ENCODE assay signal across 13 mouse cellular contexts in genomic region chr13:46976532-46976931, GRCm38 (mm10). TPM values are rescaled to one million over a fixed set of nuclear protein-coding genes. Genes with fewer than 3 reads are reported as not detected.
DNase-seq lines count a peak whose midpoint lies in the region; ATAC-seq and TF ChIP-seq lines count a peak whose summit lies in the region.
"Had no signal": no experiment of that assay in that cellular context is flagged by ENCODE, and none has a peak within 500 bp of the region (broad histone marks: within the 10 kb centered on the region; RNA-seq: fewer than 3 reads in every experiment).

No protein-coding gene starts in this region.

- peak; percentile 54 for TF ChIP-seq CTCF in intestine, postnatal 0 days (IDR thresholded peaks at IDR 0.05; ENCODE audit: low read depth)
- peak; percentile 60 for TF ChIP-seq CTCF in stomach, postnatal 0 days (IDR thresholded peaks at IDR 0.05; ENCODE audit: low read depth)

- H3K4me1 ChIP-seq in intestine, postnatal 0 days (replicated peaks; ENCODE audit: control insufficient read depth, insufficient read depth, low read length): peaks cover 4% of the 10 kb centered on the region; the same call in 1 of the 2 replicates
- H3K4me1 ChIP-seq in intestine, embryonic 15.5 days (replicated peaks): no peaks in the 10 kb centered on the region
- H3K4me1 ChIP-seq in midbrain, embryonic 11.5 days (ENCODE audit: control insufficient read depth, insufficient read depth, low read length): peaks cover 8% of the 10 kb centered on the region; the same call in 1 of the 2 replicates
- peaks cover 7% of the 10 kb centered on the region; the same call in 1 of the 2 replicates for H3K4me1 ChIP-seq in midbrain, embryonic 14.5 days (ENCODE audit: control insufficient read depth, insufficient read depth, low read length)
- no peaks in the 10 kb centered on the region for H3K4me1 ChIP-seq in stomach, postnatal 0 days (replicated peaks; ENCODE audit: control insufficient read depth, insufficient read depth)

- no peak for ATAC-seq in intestine, postnatal 0 days
- ATAC-seq in intestine, embryonic 15.5 days: no peak
- ATAC-seq in midbrain, embryonic 11.5 days (ENCODE audit: low FRiP score): no peak
- no peak for ATAC-seq in midbrain, embryonic 14.5 days (ENCODE audit: low FRiP score, low TSS enrichment)
- no peak for ATAC-seq in stomach, postnatal 0 days (ENCODE audit: low FRiP score, low TSS enrichment)

- DNase-seq in midbrain, embryonic 11.5 days (ENCODE audit: low spot score, missing footprints): peak; percentile 84
- no peak for DNase-seq in midbrain, embryonic 14.5 days
- peak; percentile 39 for DNase-seq in ZHBTc4 (ENCODE audit: low read depth, low spot score)
- DNase-seq in stomach, postnatal 0 days (ENCODE audit: low spot score): no peak
- no peak for DNase-seq in left cerebral cortex, adult 11 months (ENCODE audit: low spot score)
- DNase-seq: cerebellum, adult 11 months; cerebellum, postnatal 25 days; thymus, adult 2 months had no signal

- no peak overlapping the region for H3K4me3 ChIP-seq in intestine, postnatal 0 days (ENCODE audit: low read depth, low read length)
- no peak overlapping the region for H3K4me3 ChIP-seq in intestine, embryonic 15.5 days (replicated peaks)
- H3K4me3 ChIP-seq in midbrain, embryonic 11.5 days (ENCODE audit: low read depth, low read length): no peak overlapping the region
- no peak overlapping the region for H3K4me3 ChIP-seq in midbrain, embryonic 14.5 days (replicated peaks; ENCODE audit: low read depth, low read length)
- no peak overlapping the region for H3K4me3 ChIP-seq in stomach, postnatal 0 days (ENCODE audit: low read depth, low read length)
- H3K4me3 ChIP-seq: hindbrain, embryonic 15.5 days; limb, embryonic 15.5 days; neural tube, embryonic 12.5 days had no signal

- 88% methylated on average over 7 of the region's 7 CpGs for WGBS in intestine, postnatal 0 days
- WGBS in intestine, embryonic 15.5 days: 90% methylated on average over 7 of the region's 7 CpGs
- WGBS in midbrain, embryonic 11.5 days: 91% methylated on average over 7 of the region's 7 CpGs
- WGBS in midbrain, embryonic 14.5 days: 92% methylated on average over 7 of the region's 7 CpGs
- 82% methylated on average over 7 of the region's 7 CpGs for WGBS in stomach, postnatal 0 days

- H3K27ac ChIP-seq in intestine, postnatal 0 days (ENCODE audit: low read depth, low read length): no peak overlapping the region
- no peak overlapping the region for H3K27ac ChIP-seq in intestine, embryonic 15.5 days
- H3K27ac ChIP-seq in midbrain, embryonic 11.5 days (ENCODE audit: low read depth, low read length): no peak overlapping the region
- no peak overlapping the region; the same call in 1 of the 2 replicates for H3K27ac ChIP-seq in midbrain, embryonic 14.5 days (replicated peaks; ENCODE audit: low read depth, low read length)
- no peak overlapping the region for H3K27ac ChIP-seq in stomach, postnatal 0 days (replicated peaks)
- H3K27ac ChIP-seq: limb, embryonic 15.5 days; neural tube, embryonic 12.5 days had no signal

- no peak overlapping the region for H3K4me2 ChIP-seq in intestine, postnatal 0 days (replicated peaks; ENCODE audit: low read depth)
- no peak overlapping the region for H3K4me2 ChIP-seq in intestine, embryonic 15.5 days (replicated peaks)
- H3K4me2 ChIP-seq in midbrain, embryonic 11.5 days: no peak overlapping the region
- no peak overlapping the region for H3K4me2 ChIP-seq in midbrain, embryonic 14.5 days (ENCODE audit: low read length)
- no peak overlapping the region for H3K4me2 ChIP-seq in stomach, postnatal 0 days (replicated peaks; ENCODE audit: low read depth)
- H3K4me2 ChIP-seq: limb, embryonic 15.5 days had no signal

- H3K27me3 ChIP-seq in intestine, postnatal 0 days (replicated peaks; ENCODE audit: control insufficient read depth, insufficient read depth, low read length): no peaks in the 10 kb centered on the region
- no peaks in the 10 kb centered on the region for H3K27me3 ChIP-seq in intestine, embryonic 15.5 days (replicated peaks)
- H3K27me3 ChIP-seq in midbrain, embryonic 11.5 days (ENCODE audit: control insufficient read depth, insufficient read depth, low read length): no peaks in the 10 kb centered on the region
- no peaks in the 10 kb centered on the region for H3K27me3 ChIP-seq in midbrain, embryonic 14.5 days (ENCODE audit: control insufficient read depth, insufficient read depth, low read length)
- H3K27me3 ChIP-seq in stomach, postnatal 0 days (ENCODE audit: control insufficient read depth, insufficient read depth, low read length): no peaks in the 10 kb centered on the region
- H3K27me3 ChIP-seq: hindbrain, embryonic 15.5 days; limb, embryonic 15.5 days; neural tube, embryonic 12.5 days had no signal

- H3K9me3 ChIP-seq in intestine, postnatal 0 days (ENCODE audit: control insufficient read depth): no peaks in the 10 kb centered on the region
- no peaks in the 10 kb centered on the region for H3K9me3 ChIP-seq in intestine, embryonic 15.5 days
- H3K9me3 ChIP-seq in midbrain, embryonic 11.5 days (ENCODE audit: control insufficient read depth, low read length): no peaks in the 10 kb centered on the region
- no peaks in the 10 kb centered on the region for H3K9me3 ChIP-seq in midbrain, embryonic 14.5 days (ENCODE audit: control insufficient read depth, low read length)
- no peaks in the 10 kb centered on the region for H3K9me3 ChIP-seq in stomach, postnatal 0 days (ENCODE audit: control insufficient read depth, low read length)
- H3K9me3 ChIP-seq: hindbrain, embryonic 15.5 days; limb, embryonic 15.5 days; neural tube, embryonic 12.5 days had no signal

- no peaks in the 10 kb centered on the region for H3K36me3 ChIP-seq in intestine, postnatal 0 days (ENCODE audit: control insufficient read depth, insufficient read depth)
- H3K36me3 ChIP-seq in intestine, embryonic 15.5 days: no peaks in the 10 kb centered on the region
- H3K36me3 ChIP-seq in midbrain, embryonic 11.5 days (ENCODE audit: control insufficient read depth, insufficient read depth, low read length): no peaks in the 10 kb centered on the region
- no peaks in the 10 kb centered on the region for H3K36me3 ChIP-seq in midbrain, embryonic 14.5 days (ENCODE audit: control insufficient read depth, insufficient read depth, low read length)
- H3K36me3 ChIP-seq in stomach, postnatal 0 days (ENCODE audit: control insufficient read depth, insufficient read depth, low read length): no peaks in the 10 kb centered on the region
- H3K36me3 ChIP-seq: hindbrain, embryonic 15.5 days; limb, embryonic 15.5 days; neural tube, embryonic 12.5 days had no signal

- TF ChIP-seq EP300 in stomach, postnatal 0 days (optimal IDR thresholded peaks at IDR 0.05): no peak

- no peak overlapping the region for H3K9ac ChIP-seq in intestine, postnatal 0 days (ENCODE audit: low read depth, low read length)
- H3K9ac ChIP-seq in intestine, embryonic 15.5 days: no peak overlapping the region
- no peak overlapping the region for H3K9ac ChIP-seq in midbrain, embryonic 11.5 days (ENCODE audit: low read length)
- H3K9ac ChIP-seq in midbrain, embryonic 14.5 days (replicated peaks; ENCODE audit: low read length): no peak overlapping the region
- H3K9ac ChIP-seq in stomach, postnatal 0 days (ENCODE audit: low read length): no peak overlapping the region
- H3K9ac ChIP-seq: hindbrain, embryonic 15.5 days; limb, embryonic 15.5 days; neural tube, embryonic 12.5 days had no signal

RNA-seq across cellular contexts. Expression of gene Nhlrc1, which starts 38.1 kb away (rescaled TPM):
- polyA plus RNA-seq in intestine, postnatal 0 days (2015; fragmentation: Nextera tagmentation; extraction: Ambion mirVana): 2.1 and 2.4 TPM in 2 replicates
- polyA plus RNA-seq in intestine, embryonic 15.5 days (2015; fragmentation: Nextera tagmentation; extraction: Ambion mirVana): 3.5 and 3.9 TPM in 2 replicates
- polyA plus RNA-seq in midbrain, embryonic 11.5 days (2014; fragmentation: Nextera tagmentation; extraction: Ambion mirVana): 6.3 and 7.3 TPM in 2 replicates
- polyA plus RNA-seq in midbrain, embryonic 14.5 days (2014; fragmentation: Nextera tagmentation; extraction: Ambion mirVana): 16.3 and 16.7 TPM in 2 replicates
- polyA plus RNA-seq in stomach, postnatal 0 days (2015; fragmentation: Nextera tagmentation; extraction: Ambion mirVana): 3.6 and 3.8 TPM in 2 replicates

RNA-seq across cellular contexts. Expression of gene Kif13a, which starts 46.9 kb away (rescaled TPM):
- polyA plus RNA-seq in intestine, postnatal 0 days (2015; fragmentation: Nextera tagmentation; extraction: Ambion mirVana): 11.3 and 12.3 TPM in 2 replicates
- polyA plus RNA-seq in intestine, embryonic 15.5 days (2015; fragmentation: Nextera tagmentation; extraction: Ambion mirVana): 17.0 and 17.6 TPM in 2 replicates
- 15.5 and 16.1 TPM in 2 replicates for polyA plus RNA-seq in midbrain, embryonic 11.5 days (2014; fragmentation: Nextera tagmentation; extraction: Ambion mirVana)
- 10.2 and 14.2 TPM in 2 replicates for polyA plus RNA-seq in midbrain, embryonic 14.5 days (2014; fragmentation: Nextera tagmentation; extraction: Ambion mirVana)
- polyA plus RNA-seq in stomach, postnatal 0 days (2015; fragmentation: Nextera tagmentation; extraction: Ambion mirVana): 12.8 and 13.5 TPM in 2 replicates

Comparison
In these comparisons a context has a peak if more than half of its experiments do, and no peak if none do; other contexts are left out.
1. DNase-seq: peak in midbrain, embryonic 11.5 days (single experiment) and ZHBTc4 (single experiment); none in midbrain, embryonic 14.5 days (single experiment), stomach, postnatal 0 days (single experiment) and left cerebral cortex, adult 11 months (single experiment).